Mouse (Mus musculus): ENCODE data around the gene Rock2. TPM values are rescaled to one million over a fixed set of nuclear protein-coding genes. Genes with fewer than 3 reads are reported as not detected.

Gene Rock2
- polyA plus RNA-seq (2012; rRNA removed) = 5.6 and 6.8 TPM in 2 replicates

DNA sequence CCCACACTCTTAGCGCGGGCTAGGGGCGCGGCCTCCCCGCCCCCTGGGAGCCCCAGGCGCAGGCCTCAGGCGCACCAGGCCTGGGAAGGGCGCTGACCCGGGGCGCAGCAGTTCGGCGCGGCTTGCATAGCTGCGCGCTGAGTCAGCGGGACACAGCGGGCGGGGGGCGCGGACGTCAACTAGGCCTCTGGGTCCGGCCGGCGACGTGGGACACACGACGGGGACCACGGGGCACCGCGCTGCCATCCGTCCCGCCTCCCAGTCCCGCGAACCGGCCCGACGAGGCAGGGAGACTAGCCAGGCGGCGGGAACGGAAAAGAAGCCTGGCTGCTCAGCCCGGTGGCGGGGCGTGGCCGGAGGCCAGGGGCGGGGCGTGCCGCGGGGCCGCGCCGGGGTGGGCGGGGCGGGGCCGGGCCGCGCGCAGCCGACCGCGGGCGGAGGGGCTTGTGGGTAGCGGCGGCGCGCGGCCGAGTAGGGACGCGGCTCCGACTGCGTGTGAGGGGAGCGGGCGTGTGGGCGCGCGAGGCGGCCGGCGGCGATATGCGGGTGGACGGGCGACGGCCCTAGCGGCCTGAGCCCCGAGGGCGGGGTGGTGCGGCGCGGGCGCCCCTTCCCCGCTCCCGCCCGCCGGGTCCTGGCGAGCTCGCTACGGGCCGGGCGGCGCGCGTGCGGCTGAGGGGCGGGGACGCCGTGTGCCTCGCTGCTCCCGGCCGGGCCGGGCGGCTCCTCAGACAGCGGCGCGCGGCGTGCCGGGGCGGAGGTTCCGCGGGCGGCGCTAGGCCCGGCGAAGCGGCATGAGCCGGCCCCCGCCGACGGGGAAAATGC lies at the start of gene Rock2:
Gene Rock2 (plus strand): TSS at position 500 of the 825 bp plus-strand sequence.

DNA sequence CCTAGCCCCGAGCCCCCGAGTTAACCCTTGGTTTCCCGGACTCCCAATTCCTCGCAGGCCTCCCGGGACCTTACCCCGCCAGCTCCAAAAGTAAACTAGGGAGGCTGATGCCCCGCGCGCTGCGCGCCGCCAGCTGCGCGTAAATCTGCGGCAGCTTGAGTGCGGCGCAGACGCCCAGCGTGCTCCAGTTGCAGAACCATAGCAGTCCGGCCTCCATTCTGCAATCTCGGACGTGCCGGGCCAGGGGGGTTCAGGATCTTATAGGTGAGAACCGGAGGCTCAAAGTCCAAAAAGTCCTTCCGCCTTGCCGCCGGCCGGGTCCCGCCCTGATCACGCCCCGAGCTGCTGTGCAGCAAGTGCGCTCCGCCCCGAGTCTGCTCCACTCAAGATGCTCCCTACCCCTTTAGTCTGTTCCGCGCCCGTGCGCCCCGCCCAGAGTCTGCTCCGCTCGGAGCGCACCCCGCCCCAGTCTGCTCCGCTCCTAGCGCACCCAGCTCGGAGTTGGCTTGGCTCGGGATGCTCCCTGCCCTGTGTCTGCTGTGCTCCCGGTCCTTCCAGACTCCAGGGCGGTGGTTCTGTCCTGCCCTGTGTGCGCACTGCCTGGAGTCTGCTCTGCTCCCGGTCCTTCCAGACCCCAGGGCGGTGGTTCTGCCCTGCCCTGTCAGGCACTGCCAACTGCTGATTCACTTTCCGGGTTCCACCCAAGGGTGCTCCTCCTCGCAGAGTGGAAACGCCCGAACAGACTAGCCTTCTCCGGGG lies 105.2 kb downstream of the Rock2 start, which contains the start of gene Pqlc3:
Gene Pqlc3 (minus strand): TSS at position 670 of the 759 bp plus-strand sequence.

DNA sequence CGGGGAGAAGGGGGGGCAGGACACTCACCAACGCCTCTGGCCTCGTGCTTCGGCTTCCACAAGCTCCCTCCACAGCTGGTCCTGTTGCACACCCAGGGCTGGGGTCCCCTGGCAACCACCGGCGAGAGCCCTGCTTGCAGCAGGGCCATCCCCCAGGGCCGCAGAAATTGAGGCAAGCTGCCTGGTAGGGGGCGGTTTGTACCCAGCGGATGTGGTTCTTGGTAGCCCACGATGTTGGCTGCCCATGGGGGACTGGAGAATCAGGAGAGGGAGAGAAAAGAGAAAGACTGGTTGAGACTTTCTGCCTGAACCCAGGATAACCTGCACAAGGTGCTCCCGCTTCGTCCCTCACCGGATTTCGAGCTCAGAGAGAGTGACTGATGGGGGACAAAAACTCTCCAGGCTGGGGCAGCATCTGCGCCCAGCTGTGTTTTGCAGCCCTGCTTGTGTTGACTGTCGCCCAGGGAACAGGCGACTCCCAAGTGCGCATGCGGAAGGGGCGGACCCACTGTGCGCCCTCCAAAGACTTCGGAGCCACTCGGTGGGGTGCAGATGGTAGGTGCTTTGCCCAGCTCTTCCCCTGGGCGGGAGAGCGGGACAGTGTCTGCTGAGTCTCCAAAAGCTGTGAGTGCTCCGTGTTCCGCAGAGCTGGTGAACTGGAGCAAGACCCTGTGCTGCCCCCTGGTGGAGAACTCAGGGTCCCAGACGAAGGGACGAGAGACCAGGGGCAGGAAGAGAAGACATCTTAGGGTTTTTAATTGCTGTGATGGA lies 116.6 kb downstream of the Rock2 start, which contains the start of gene 2410004P03Rik:
Gene 2410004P03Rik (minus strand): TSS at position 628 of the 771 bp plus-strand sequence.

Other genes starting within 250 kb of the Rock2 start
- gene Ntsr2, start 241.5 kb upstream of the Rock2 start, polyA plus RNA-seq (2012; rRNA removed) = not detected in 2 replicates
- gene Greb1, start 94.0 kb upstream of the Rock2 start, polyA plus RNA-seq (2012; rRNA removed) = 0.50 and 0.70 TPM in 2 replicates
- gene E2f6, start 83.9 kb upstream of the Rock2 start, polyA plus RNA-seq (2012; rRNA removed) = 12.0 and 12.3 TPM in 2 replicates
- gene Pqlc3, start 105.5 kb downstream of the Rock2 start, polyA plus RNA-seq (2012; rRNA removed) = 4.6 and 4.9 TPM in 2 replicates
- gene 2410004P03Rik, start 116.8 kb downstream of the Rock2 start, polyA plus RNA-seq (2012; rRNA removed) = 0.01 and 0.03 TPM in 2 replicates

Measured in liver, embryonic 18 days (tissue).